Mouse (Mus musculus) gastrocnemius, adult 8-10 months (tissue): ENCODE measurements around the gene Mpzl1. TPM values are rescaled to one million over a fixed set of nuclear protein-coding genes. Genes with fewer than 3 reads are reported as not detected.

Experiments
- DNase-seq, 2 experiments: peaks; one replicate each; pipeline ENCODE4 v3.0.0; 2022; ENCODE audit warnings: low spot score in 2 of 2
- total RNA-seq, 4 experiments: library from RNA; stranded (reverse); gene quantifications; 2 replicates each; pipeline ENCODE4 v1.2.4; 2022

Gene Mpzl1
- total RNA-seq, 4 experiments from 2014 or later: 5.1 to 6.1 (median 6.0) TPM

DNA sequence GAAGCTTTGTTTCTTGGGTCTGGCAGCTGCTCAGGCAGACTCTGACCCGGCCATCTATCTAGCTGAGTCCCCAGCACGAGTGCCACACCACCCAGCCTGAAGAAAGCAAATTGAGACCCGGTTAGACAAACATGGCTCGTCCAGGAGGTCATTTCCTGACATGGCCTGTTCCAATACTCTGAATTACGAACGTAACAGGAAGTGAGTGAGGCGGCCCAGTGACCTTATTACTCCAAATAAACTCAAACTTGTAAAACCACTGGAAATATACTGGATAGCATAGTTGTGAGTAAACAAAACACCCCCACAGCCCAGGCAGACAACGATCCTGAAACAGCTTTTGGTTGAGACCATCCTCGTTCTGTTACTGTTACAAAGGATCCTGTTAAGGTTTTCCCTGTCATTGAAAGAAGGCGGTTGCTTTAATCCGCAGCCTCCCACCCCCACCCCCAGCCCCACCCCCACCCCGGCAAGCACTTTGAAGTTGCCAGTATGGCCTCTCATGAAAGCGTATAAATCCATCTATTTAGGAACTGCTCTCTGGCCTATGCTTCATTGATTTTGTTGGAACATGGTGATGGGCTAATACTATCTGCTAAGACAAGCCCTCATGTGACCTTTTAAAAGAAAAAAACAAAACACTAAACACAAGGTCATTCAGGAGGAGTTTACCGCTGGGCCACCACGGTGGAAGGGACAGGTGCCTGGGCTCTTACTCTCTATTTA lies 17.0 kb downstream of the Mpzl1 start:
- DNase-seq: no peak

DNA sequence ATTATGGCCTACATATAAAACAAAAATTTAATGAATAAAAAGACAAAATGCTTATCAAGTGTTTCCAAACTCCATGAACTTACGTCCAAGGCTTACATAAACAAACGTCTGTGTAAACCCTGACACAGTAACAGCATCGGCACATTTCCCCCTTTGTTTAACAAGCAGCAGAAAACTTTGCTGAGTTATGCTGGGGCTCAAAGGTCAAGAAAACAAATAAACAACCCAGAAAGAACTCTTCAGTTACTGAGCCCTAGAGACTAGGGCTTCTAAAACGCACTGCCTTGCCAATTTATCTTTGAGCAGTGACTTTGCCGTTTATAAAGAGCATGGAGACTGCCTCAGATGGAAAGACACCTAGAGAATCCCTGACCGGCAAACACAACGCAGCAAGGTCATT lies 17.7 kb downstream of the Mpzl1 start:
- no peak for DNase-seq

DNA sequence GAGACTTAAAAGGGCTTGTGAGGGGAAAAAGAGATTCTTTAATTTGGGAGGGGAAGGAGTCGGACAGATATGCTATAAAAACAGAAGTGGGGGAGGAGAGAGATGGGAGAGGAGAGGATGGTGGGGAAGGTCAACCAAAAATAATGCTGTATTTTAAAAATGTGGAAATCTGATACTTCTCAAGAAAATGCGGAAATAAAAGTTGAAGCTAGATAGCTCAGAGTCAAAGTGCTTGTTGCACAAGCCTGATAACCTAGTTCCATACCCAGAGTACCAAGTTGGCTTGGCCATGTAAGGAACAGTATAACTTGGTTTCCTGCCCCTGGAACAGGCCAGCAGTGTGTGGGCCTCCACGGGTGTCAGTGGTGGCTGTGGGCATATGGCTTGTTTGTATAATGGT lies 19.5 kb downstream of the Mpzl1 start:
- DNase-seq: no peak

DNA sequence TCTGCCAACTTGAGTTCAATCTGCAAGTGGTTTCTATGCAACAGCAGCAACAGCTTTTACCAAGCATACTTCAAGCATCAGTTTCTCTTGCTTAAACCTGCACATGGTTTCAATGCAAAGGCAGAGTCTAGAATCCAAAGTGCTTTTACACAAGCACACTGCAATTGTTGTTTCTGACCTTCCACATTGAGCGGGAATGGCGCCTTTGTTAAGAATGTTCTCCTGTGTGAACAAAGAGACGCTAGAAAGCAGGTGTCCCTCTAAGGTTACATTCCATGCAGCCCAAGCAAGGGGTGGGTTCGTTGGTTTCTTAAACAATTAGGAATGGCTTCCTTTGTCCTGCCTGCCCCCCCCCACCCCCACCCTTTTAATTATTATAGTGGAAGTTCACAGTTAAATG lies 20.4 kb downstream of the Mpzl1 start:
- DNase-seq: no peak

DNA sequence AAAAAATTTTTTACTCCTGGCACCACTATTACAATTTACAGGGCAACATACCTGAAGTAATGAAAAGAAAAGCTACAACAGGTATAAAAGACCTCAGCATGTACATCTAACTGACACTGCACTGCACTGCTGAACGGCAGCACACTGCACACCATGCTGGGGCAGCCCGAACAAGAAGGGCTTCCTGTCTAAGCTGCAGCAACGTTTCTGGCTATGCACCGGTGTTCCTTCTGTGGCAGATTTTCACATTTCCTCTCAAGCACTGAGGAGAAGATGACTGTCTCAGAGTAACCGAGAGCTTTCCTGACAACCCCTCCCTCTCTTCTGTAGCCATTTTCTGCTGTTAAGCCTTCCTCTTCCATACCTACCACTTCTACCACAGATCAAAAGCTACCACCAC lies 21.6 kb downstream of the Mpzl1 start:
- DNase-seq: no peak

DNA sequence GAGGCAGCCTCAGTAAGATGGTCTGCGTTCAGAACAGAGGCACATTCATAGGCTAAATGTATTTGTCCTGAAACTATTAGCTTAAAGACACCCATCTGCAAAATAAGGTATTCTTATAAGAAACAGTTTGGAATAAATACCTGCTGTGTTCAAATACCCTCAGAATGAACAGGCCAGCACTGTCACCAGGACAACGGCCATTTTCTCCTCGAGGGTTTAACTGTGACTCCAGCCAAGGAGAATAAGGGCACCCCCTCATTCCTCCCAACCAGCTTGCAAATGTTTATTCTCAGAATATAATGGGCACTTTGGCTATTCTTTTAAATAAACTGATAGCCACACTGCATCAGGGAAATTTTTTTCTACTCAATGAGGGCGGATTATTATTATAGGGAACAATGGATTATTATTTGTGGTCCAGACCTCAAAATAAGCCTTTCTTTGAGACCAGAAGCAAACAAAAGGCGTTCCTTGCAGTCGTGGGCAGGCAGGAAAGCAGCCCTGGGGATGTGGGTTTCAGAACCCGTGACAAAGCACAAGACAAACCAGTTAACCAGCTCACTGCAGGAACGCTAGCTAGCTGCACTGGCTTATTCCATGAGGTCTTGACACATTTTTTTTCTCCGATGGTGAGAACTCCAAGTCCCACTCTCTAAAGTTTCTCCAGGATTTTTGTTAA lies 23.9 kb downstream of the Mpzl1 start:
- no peak for DNase-seq

DNA sequence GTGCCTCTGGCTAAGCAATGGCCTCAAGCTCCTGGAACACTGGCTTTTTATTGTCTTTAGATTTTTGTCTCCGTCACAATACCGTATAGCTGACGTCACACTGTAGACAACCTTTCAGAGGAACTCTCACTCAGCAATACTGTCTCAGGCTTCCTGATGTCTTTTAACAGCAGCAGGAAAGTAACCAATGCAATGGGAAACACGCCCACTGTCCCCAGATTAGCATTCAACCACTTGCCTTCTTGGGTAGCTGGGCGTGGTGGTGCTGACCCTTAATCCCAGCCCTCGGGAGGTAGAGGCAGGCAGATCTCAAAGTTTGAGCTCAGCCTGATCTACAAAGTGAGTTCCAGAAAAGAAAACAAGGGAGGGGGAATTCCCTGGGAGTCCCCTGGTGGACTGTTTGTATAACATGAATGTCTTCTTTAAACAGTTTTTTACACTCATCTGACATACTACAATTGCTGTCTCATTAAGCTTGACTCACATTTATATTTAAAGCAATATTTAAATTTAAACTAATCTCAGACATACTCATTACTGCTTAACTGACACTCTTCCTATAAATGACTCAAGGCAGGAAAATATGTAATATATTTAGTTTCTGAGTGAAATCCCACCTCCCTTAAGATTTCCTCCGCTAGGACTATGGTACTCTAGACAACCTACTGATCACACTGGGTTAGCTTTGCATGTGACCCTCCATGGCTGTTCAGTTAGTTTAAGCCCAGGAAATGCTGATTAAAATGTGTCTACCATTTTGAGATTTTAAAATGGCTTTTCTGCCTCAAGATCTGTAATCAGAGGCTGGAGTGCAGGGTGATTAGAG lies 24.6 kb downstream of the Mpzl1 start:
- DNase-seq: no peak

DNA sequence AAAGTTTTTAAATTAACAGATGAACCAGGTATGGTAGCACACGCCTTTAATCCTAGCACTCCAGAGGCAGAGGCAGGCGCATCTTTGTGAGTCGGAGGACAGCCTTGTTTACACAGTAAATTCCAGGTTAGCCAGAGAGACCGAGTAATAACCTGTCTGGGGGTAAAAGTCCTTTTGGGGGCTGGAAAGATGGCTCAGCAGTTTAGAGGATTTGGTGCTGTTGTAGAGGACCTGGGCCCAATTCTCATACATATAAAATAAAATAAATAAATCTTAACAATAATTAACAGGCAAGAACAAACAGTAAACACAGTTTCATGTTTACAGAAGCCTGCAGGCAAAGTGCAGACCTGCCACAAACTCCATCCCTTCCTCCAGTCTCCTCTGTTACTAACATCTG lies 25.4 kb downstream of the Mpzl1 start:
- no peak for DNase-seq

DNA sequence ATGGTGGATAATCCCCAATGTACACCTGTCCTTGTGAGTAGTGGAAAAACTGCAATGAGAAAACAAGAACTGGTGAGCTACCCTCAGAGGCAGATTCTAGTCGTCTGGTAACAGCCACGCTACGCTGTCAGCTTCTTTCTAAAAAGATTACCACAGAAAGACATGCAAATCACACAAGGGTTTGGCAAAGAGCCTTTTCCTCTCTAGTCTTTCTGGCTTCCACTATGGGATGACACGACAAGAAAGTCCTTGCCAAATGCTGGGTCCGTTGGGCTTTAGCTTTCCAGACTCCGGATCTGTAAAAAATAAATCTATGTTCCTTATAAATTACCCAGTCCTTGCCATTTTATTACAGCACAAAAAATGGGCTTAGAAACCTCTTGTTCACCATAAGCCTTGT lies 28.6 kb downstream of the Mpzl1 start:
- no peak for DNase-seq

DNA sequence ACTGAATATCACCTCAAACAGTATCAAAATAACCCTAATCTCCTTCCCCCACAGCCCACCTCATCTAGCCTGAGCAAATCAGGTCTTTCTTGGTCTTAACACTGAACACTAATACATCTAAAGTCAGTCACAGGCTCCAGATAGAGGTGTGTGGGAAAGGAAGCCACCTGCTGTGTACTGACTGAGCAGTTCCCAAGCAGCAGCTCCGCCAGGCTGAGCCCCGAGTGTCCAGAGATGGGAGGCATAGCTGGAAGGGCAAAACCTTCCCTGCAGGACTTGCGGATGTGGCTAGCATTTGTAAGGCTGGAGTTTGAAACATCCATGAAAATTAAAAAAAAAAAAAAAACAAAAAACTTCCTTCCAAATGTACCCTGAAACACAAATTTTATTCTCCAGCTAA lies 29.2 kb downstream of the Mpzl1 start:
- no peak for DNase-seq

DNA sequence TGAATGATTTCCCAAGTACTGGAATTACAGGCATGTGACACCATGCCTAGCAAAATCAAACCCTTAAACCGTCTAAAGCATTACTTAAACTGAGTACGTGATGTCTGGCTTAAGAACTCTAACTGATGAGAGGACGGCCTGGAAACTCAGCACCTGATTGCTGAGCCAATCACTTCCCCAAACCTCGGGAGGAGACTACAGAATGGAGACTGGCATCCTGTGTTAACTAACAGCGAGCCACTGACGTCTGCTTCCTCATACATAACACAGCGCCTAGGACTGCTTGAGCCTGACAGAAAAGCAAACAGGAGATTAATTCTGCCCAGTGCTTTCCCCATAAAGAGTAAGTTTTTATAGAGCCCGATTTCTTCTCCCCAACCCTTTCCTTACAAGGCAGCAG lies 30.1 kb downstream of the Mpzl1 start:
- DNase-seq: no peak

DNA sequence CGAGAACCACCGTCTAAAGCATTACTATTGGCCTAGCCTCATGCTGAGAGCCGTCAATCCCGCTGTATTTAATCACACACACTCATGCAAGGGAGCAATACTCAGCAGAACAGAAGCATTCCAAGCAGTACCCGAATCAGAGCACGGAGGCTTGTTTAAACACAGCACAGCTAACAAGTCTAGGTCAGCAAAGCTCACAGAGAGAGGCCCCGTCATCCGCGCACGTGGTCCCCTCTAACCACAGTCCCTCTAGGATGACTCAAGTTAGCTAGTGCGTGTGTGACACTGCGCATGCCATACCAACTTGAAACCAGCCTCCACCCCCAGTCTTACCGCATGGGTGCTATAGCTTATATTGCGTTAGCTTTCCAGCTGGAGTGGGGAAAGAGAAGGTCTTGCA lies 31.1 kb downstream of the Mpzl1 start:
- no peak for DNase-seq

DNA sequence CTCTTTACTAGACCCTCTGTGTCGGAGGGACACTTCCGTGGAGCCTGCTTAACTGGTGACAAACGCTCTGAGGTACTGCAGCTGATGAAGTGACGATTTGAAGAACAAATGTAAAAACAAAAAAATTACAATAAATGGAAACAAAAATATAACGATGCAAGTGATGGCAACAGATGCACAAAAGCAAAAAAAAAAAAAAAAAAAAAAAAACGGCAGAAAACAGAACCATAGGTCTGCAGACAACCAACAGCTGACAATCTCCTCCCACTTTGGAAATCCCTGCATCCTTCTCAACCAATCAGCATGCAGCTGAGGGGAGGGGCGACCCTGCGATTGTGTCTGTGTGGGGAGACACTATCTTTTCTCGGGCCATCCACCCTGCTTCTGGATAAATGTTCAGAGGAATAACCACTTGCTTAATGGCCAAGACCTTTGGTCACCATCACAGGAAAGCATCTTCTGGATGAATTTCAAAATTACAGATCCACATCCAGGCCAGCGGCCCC lies 32.5 kb downstream of the Mpzl1 start:
- DNase-seq: no peak

DNA sequence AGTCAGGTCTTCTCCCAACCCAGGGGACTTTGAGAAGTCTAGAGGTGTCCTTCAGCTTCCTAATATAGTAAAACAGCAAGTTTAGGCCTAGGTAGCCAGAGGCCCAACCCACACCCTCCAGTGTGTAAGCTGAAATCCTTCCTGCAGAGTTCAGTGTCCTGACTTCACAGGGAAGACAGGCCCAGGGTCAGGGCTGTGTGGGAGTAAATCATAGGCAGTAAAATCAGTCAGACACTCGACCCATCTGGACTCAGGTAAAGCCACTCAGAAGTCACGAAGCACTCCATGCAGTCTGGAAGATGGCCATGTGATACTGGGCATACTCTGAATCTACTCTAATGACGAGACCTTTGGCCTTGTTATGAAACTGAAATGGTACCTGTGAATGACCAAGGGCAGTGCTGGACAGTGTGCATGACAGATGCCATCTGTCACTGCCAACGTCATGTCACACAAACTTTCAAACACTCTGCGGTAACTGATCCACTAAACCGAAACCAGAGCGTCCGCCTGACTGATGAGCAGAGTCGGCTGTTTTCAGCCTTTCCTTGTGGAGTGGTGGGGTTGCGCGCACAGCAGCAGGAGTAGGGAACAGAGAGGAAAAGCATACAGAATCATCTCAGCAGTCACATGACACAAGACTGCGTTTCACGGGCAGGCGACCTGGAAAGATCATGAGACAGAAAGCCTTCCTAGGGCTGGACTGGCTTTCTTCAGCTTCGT lies 39.5 kb downstream of the Mpzl1 start:
- DNase-seq: peak; percentile 29 to 60

DNA sequence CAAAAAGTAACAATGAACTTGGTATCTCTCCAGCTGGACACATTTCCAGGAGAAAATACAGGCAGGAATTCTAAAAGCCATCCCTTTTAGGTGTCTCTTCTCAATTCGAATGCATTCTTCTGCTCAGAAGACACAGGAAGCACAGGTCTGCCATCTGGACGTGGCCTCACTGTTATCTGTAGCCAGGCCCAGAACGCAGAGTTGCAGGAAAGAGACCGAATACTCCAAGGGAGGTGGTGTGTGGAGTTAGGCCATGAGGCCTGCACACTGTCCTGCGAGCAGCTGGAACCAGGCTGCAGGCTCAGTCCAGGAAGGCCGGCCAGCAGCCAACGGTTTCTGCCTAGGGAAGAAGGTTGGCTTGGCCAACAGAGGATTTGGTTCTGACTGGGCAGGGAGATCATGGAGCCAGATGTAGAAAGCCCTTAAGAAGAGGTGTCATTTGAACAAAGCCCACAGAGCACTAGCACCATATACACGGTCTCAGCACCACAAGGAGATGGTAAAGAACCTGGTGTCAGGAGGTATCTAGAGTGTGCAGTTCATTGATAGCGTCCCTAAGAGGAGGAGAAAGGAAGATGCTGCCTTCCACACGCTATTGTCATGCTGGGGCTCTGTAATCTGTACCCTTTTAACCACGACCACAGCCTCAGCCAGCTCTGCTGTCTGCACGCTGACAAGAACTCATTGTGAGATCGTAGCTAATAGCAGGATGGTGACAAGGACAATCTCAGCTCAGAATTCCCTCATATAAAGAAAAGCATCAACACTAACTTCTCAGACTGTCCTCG lies 41.8 kb downstream of the Mpzl1 start:
- DNase-seq: peak; percentile 48 to 69

DNA sequence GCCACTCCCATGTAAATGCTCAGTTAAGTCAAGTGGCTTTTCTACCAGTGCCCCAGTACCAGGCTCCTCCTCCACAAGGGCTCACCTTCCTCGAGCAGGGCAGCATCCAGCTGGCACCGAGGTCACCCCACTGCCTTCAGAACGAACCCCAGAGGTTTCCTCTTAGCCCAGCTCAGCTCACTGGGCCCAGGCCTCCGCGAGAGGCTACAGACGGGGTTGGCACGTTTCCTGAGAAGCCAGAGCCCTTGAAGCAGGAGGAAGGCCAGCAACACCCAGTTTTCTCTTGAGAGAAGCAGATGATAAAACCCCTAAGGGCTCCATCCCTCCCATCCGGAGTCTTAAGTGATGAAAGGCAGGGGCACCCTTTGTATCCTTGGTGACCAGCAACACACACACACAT lies 43.6 kb downstream of the Mpzl1 start:
- no peak for DNase-seq

DNA sequence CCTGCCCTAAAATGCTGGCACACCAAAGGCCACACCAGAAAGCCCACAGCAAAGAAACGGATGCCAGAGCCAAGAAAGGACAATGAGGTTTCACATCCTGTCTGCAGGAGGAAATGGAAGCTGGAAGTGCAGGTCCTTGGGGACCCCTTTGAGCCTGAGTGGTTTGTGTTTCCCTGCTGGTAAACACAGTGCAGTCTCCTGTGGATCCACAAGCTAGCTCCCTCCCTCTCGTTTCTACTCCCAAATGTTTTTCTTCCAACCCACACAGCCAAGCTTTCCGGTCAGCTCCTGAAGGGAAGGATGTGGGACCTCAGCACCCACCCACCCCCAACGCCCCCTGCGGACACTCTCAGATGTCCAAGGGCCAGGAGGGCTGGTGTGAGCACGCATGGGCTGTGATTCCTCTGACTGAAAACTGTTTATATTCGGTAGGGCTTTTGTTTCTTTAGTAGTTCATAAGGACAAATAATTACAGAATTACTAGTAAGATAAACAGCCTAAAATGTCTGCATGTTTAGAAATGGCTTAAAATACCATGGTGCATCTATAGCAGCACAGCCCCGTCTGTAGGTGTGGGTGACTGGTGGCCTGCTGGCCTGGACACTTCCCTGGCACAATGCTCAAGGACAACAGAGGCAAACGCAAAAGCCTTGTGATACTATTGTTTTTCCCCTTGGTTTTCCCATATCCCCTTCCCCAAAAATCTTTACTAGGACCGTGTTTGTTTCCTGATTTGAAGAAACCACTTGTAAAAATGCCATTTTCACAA lies 44.9 kb downstream of the Mpzl1 start:
- peak in 1 of 2 experiments; percentile 45 for DNase-seq

DNA sequence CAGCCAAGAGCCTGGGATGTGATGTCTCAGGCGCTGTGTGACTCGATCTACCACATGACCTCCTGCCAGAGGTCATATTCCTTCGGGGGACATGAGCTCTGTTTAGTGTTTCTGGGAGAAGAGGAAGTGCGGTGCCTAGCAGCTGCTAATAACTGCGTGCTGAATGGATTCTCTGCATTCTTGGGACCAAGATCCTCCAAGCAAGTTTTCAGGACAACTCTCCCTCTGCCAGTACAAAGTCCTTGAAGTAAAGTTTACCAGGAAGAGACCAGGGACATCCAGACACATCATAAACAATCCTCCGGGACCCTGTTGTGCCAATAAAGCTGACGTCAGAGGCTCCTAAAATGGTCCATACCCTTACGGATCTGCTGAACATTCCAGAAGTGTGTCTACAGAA lies 46.5 kb downstream of the Mpzl1 start:
- DNase-seq: no peak

DNA sequence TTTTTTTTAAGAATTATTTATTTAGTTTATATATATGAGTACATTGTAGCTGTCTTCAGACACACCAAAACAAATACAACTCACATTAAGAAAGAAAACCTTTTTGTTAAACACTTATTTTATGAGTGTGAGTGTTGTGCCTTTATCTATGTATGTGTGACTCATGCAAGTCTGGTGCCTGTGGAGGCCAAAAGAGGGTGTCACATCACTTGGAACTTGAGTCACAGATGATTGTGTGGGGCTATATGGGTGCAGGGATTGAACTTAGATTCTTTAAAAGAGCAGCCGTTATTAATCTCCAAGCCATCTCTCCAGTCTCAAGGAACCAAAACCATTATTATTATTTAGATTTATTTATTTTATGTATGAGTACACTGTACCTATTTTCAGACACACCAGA lies 48.0 kb downstream of the Mpzl1 start:
- no peak for DNase-seq
